Mouse (Mus musculus) right cerebral cortex, postnatal 10 days (tissue): Measurements from ENCODE around the gene Ggt1.

Source experiments
- DNase-seq, 2 experiments: peaks; one replicate each; pipeline ENCODE4 v3.0.0; 2021; ENCODE audit warnings: low spot score in 2 of 2

Gene Ggt1

DNA sequence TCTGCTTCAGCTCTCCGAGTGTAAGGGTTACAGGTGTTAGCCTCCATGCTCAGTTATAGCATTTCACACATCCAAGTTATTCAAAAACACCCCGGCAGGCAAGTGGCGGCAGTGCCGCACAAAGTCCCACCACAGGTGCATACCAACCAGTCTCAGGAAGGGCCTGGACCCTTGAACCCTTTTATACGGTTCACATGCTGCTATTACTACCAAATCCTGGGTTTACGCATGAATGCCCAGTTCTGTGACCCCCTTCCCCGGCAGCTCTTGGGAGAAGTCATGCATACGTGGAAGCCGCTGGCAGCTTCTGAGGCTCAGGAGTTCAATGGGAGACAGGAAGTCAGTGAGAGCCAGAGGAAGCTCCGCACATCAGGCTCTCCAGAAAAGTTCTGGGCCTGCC lies 11.8 kb downstream of the Ggt1 start:
- no peak for DNase-seq

GRCm38 (mm10) chr10:75573965-75574364 lies 12.6 kb downstream of the Ggt1 start:
- no peak for DNase-seq

DNA sequence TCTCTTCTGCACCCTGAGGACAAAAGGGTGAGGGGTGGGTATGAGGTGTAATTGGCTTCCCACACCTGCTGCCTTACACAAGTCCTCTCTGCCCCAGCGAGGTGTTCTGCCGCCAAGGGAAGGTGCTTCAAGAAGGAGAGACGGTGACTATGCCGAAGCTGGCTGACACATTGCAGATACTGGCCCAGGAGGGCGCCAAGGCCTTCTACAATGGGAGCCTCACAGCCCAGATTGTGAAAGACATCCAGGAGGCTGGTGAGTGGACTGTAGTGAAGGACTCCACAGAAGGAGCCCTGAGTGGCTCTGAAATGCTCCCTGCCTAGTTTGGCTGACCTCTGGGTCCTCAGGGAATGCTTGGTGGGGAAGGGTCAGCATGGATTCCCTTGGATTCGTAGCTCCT lies 17.7 kb downstream of the Ggt1 start:
- no peak for DNase-seq

GRCm38 (mm10) chr10:75585876-75586552 lies 24.6 kb downstream of the Ggt1 start:
- peak; percentile 88 to 91 for DNase-seq

DNA sequence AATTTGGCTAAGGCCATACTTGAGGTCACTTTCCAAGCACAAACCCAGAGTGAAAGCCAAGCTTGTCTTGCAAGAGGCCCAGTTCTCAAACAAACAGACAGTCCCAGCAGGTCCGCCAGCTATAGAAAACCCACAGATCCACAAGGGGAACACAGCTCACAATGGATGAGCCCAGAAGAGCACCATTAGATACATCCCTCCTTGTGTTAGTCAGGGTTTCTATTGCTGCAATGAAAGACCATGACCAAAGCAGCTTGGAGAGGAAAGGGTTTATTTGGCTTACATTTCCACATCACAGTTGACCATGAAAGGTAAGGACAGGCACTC lies 25.1 kb downstream of the Ggt1 start:
- DNase-seq = no peak

GRCm38 (mm10) chr10:75587781-75588180 lies 26.4 kb downstream of the Ggt1 start:
- DNase-seq = no peak

DNA sequence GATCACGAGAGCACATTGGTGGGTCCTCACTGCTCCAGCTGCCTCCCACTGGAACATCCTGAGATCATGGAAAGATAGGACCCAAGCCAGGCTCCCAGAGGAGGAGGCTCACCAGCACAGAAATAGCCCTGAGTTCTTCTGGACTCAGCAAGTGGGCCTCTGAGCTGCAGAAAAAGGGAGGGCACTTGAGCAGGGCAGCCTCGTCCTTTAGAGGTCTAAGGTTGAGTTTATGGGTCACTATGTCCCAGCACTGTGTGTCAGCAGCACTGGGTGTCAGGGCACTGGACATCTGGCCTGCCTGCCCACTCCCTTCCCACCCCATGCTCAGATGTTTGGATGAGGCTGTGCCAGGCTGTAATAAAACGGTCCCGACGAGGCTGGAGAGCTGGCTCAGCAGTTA lies 26.9 kb downstream of the Ggt1 start:
- no peak for DNase-seq

- peak; percentile 53 to 70 for DNase-seq
Observed at GRCm38 (mm10) chr10:75589129-75589528, 27.7 kb downstream of the Ggt1 start, which contains the start of gene Ggt5. Gene Ggt5 (plus strand): TSS chr10:75589340.

- DNase-seq = no peak
Observed at GRCm38 (mm10) chr10:75589651-75590050, 28.2 kb downstream of the Ggt1 start.

DNA sequence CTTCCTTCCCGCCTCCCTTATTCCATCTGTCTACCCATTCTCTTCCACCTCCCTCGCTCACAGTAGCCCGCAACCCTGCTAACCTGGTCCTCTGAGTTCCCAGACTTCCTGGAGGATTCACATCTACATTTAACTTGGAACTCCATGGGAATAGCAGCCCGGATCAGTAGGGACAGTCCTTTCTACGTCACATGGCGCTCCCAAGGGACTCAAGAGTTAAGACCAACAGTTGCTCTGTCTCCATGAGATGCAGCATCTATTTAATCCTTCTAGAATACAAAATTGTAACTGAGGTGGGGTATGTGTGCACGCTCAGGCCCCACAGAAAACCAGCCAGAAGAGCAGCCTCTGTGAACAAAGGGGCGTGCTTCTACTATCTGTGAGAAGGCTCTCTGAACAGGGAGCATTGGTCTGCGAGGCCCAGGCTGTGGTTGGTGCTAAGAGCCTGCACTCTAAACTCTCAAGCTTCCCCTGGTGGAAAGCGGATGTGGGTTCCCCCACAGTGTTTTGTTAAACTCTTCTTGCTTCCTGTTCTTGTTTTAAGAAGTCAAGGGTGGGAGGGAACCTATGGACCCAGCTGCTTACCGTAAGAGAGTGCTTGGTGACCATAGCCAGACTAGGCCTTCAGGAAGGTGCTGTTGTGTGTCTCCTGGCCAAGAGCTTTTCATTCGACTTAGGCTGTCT lies 29.9 kb downstream of the Ggt1 start:
- DNase-seq = peak; percentile 43 to 48

DNA sequence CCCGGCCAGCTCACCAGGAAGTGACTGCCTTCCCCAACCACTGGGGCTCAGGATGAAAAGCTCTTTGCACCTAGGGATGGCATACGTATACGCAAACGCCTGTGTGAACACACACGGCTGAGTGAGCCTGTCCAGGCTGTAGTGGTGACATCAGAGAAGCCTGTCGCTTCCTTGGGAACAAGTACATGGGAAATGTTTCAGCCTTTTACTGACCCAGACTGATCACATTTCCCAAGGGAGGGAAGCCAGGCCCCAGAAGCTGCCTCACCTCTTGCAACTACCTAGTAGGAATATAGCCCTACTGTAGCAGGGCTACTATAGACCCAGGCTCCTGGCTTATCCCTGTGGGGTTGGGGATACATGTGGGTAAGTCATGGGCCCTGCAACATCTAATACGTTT lies 31.2 kb downstream of the Ggt1 start:
- no peak for DNase-seq

DNA sequence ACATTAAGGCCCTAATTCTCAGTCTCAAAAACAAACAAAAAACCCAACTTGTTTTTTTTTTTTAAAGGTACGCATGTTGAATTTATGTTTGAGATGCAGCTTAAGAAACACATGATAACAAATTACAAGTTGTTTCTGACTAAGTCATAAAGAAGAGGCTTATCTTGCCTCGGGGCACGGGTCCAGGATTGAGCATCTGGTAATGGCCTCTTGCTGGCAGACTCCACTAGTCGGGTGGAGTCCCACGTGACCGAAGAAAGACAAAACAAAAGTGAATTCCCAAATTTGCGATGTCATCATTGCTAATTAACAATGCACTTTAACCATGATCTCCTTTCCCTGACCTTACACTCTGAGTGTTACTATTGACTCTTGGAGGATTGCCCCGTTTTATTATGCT lies 34.6 kb downstream of the Ggt1 start:
- DNase-seq = no peak

- DNase-seq = no peak
Observed at GRCm38 (mm10) chr10:75600189-75600730, 38.9 kb downstream of the Ggt1 start.

- DNase-seq = no peak
Observed at GRCm38 (mm10) chr10:75605162-75605846, 43.9 kb downstream of the Ggt1 start.

DNA sequence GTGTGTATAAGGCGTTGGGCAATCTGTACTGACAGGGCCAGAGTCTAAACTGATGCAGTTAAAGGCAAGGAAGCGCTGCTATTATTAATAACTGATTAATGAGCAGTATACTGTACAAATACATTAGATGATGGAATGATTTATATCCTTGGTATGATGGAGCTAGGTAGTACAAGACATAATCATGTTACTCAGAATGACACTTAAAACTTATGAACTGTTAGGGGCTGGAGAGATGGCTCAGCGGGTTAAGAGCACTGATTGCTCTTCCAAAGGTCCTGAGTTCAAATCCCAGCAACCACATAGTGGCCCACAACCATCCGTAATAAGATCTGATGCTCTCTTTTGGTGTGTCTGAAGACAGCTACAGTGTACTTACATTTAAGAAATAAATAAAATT lies 45.8 kb downstream of the Ggt1 start:
- DNase-seq = no peak

DNA sequence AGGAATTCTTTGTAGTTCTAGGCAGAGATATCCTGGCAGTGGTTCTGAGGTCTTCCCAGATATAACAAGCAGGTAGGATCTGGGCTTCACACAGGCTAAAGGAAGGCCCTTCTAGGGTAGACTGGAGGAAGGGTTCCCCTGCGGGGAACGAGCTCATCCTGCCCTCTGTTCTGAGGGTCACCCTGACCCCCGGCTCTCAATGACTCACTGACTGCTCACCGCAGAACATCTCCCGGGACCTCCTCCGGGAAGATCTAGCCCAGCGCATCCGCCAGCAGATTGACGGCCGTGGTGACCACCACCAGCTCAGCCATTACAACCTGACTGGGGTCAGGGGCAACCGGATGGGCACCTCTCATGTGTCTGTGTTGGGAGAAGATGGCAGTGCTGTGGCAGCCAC lies 47.6 kb downstream of the Ggt1 start:
- no peak for DNase-seq

- DNase-seq = no peak
Observed at GRCm38 (mm10) chr10:75610486-75610885, 49.1 kb downstream of the Ggt1 start.

- no peak for DNase-seq
Observed at GRCm38 (mm10) chr10:75616044-75616443, 54.6 kb downstream of the Ggt1 start.

DNA sequence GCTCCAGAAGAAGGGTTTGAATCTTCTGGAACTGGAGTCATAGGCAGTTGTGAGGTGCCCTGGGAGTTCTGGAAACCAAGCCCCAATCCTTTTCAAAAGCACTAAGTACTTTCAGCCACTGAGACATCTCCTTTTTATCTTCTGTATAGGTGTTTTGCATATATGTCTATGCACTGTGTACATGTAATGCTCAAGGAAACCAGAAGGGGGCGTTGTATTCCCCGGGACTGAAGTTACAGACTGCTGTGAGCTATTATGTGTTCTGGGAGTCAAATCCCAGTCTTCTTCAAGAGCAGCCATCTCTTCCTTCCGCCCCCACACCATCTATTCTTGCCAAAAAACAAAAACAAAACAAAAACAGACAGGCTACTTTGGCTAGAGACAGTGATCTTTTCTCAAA lies 59.4 kb downstream of the Ggt1 start:
- no peak for DNase-seq

- no peak for DNase-seq
Observed at GRCm38 (mm10) chr10:75625920-75626319, 64.5 kb downstream of the Ggt1 start.

DNA sequence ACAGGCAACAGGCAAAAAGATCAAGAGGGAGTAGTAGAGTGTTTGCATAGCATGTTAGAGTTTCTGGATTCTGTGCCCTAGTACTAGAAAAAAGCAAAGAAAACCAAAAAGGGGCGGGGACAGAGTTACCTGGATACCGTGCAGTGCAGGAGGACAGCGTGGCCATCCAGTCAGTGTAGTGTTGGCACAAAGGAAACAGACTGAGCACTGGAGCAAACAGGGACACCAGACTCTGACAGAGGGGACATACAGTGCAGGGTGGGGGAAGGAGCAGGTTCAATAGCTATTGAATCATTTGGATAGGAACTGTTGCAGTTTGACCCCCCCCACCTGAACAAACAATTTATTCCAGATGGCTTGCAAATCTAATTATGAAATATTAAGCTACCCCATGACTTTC lies 65.6 kb downstream of the Ggt1 start:
- DNase-seq = no peak

GRCm38 (mm10) chr10:75627490-75627889 lies 66.1 kb downstream of the Ggt1 start:
- no peak for DNase-seq

- DNase-seq = peak; percentile 46 to 58
Observed at GRCm38 (mm10) chr10:75632633-75633032, 71.2 kb downstream of the Ggt1 start.
